Mouse (Mus musculus) spleen, embryonic (tissue): ENCODE data around the gene Rabgap1.

Source experiments
- CTCF ChIA-PET: fragments of 350-600 bp; sonication (Branson Sonifier 250); formaldehyde crosslinking; loops from one replicate; lab custom pipeline; 2022; lab: Charles Lee

The Rabgap1 gene

DNA sequence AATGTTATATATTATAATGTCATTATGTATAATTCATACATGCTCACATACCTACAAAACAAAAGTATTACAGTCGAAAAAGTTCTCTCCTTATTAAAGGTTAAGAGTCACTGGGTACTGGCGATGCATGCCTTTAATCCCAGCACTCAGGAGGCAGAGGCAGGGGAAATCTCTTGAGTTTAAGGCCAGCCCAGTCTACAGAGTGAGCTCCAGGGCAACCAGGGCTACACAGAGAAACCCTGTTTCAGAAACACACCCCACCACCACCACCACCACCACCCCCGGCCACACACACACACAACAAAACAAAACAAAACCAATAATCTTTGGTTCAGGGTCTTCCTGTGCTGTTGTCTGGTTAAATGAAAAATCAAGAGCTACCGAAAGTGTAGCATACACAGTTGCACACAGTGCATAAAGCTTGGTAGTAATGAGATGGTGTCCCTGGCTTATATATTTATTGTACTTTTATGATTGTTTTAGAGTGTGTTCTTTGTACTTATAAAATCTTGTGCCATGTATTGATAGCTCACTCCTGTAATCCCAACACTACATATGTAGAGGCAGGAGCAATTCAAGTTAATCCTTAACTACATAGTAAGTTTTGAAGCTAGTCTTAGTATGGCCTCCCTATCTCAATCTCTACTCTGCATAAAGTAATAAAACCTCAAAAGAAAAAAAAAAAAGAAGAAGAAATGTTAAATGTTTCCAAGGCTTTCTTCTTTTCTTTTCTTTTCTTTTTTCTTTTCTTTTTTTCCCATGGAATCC lies 68.2 kb downstream of the Rabgap1 start:
- CTCF ChIA-PET: interaction anchor here (0.7 kb wide), 1 partner anchor 65 kb away, joined by 12 read pairs; no protein-coding TSS in a partner anchor

DNA sequence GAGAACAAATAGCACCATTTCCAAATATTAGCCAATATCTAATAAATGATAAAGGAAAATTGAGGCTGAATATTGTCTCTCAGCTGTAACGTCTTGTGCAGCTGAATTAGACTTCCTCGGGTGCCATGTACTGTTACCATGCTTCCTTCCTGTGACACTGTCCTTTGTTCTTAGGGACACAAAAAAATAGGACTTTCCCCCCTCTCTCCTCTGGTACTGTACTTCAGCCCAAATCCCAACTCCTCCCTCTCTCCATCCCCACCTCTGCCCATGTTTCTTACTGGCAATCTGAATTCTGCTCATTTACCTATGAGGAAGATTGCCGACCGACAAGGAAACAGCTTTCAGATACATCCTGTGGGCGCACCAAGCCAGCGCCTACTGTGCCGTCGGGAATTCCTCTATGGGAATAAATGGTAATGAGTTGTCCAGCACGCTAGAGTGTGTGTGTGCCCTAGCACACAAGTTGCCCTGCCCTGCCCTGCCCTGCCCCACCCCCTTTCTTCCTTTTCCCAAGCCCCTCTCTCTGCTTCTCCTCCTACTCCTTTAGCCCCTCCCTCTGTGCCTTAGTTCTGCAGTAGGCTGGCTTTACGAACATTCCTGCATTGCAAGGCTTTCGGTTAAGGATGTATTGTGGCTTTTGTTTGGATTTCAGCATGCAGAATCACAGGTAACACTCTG lies 73.1 kb downstream of the Rabgap1 start, which contains the start of gene Gpr21:
Gene Gpr21 (plus strand): TSS at position 303 of the 681 bp plus-strand sequence.
- CTCF ChIA-PET: interaction anchor here (0.6 kb wide), 1 partner anchor 283 kb away, joined by 3 read pairs; no protein-coding TSS in a partner anchor

DNA sequence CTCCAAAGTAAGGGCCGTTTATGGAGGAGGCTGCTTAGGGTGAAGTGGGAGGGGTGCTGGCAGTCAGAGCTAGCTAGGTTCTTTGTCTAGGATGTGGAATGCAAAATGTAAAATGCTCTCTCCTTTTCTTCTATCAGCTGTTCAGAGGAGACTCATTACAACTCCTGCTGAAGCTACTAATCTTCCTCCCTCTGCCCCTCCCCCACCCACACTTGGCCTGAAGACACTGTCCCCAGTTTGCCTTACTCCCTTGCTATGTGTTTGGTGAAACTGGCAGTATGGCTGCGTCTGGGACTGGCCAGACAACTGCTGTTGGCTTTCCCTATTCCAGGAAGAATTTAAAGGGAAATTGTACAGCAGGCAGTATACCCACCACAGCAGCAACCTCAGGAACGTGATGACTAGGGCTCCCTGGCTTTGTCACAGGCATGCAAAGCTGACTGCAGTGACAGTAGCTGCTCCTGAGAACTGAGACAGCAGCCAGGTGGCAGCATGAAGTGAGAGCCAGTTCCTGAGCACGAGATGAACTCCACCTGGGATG lies 73.9 kb downstream of the Rabgap1 start:
- CTCF ChIA-PET: no interaction called here

DNA sequence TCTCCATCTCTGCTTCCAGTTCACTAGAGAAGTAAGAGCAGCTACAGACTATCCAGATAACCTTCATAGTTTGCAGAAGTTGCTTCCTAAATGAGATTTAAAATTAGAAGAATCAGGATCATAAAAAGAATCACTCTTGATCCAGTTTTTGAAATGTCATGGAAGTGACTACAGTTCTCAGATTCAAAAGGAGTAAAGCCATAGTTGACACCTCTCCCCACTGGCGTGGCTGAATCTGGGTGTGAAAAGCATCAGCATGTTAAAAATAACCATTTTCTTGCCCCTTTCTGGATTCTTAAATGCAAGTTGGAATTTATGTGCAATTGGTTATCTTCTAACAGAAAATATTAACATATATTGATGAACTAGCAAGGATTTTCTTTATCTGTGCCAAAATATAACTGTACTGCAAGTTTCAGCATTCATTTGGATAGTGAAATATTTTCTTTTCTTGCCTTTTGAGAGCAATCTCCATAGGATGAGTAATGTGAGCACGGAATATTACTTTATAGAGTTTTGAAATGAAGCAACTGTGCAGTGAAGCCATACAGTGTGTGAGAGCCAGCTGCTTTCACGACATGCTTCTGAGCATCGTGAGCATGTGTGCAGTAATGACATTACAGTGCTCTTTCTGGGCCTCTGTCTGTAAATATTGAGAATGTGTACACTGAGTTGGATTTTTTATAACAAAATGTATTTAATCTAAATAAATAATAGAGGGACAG lies 75.6 kb downstream of the Rabgap1 start:
- CTCF ChIA-PET: no interaction called here

DNA sequence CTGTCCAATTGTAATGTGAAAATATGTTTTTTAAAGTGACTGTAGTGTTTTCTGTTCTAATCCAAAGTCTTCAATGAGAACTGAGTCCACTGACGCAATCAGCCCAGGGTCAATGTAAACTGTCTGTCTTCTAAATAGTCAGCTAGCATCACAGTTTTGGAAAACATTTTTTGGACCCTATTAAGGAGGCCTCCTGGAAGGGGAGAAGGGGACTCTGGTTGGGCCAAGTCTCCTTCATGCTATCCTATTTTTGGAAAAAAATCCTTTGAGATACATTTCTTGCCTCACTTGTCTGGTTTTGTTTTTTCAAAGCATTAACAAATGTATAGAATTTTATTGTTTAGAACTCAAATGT lies 76.2 kb downstream of the Rabgap1 start:
- CTCF ChIA-PET: no interaction called here

DNA sequence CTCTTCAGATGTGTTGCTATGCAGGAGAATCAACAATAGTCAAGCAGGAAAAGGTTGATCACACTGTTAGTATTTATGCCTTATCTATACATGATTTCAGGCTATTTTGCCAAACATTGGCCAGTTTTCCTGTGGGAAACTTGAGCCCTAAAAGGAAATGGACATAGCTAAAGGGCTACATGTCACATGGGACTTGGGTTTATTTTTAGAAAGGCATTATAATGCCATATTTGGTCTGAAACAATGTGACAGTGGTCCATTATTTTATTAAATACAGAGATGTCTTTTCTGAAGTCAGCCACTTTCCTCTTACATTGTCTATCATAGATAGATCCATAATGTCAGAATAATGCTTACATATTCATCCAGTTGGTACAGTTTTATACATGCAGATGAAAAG lies 84.5 kb downstream of the Rabgap1 start:
- CTCF ChIA-PET: no interaction called here

DNA sequence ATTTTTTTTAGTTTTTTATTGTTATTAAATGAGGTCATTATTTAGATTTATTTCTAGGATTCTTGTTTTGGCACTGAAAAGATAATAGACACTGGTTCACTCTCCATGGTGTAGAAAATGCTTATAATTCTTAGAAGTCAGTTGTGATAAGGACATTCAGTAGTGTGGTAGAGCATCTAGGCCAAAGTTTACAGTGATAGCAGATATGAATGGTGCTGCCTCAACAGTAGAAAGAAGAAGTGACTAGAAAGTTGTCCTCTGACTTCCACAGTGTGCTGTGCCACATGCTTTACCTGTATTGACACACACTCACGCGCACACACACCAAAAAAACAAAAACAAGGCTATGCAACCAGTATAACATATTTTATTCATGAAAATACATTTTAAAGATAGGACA lies 86.3 kb downstream of the Rabgap1 start:
- CTCF ChIA-PET: interaction anchor here (0.6 kb wide), 1 partner anchor 159 kb away, joined by 20 read pairs; no protein-coding TSS in a partner anchor

DNA sequence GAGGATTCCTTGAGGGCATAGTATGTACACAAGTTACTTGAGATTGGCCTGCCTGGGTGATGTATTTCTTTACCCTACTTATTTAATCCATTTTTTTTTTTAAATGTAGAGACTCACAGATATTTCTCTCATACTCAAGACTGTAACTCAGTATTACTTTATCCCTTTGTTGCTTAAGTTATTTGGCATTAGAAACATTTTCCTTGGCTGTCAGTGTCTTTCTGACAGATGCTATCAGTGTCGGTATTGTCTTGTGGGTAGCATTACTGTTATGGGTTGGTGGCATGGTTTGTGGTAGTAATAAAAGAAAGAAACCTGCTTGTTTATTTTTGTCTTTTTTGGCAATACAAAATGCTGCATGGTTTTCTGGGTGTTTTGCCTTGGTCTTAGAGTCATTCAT lies 87.7 kb downstream of the Rabgap1 start:
- CTCF ChIA-PET: interaction anchor here (0.5 kb wide), 1 partner anchor 11 kb away, joined by 3 read pairs; no protein-coding TSS in a partner anchor

DNA sequence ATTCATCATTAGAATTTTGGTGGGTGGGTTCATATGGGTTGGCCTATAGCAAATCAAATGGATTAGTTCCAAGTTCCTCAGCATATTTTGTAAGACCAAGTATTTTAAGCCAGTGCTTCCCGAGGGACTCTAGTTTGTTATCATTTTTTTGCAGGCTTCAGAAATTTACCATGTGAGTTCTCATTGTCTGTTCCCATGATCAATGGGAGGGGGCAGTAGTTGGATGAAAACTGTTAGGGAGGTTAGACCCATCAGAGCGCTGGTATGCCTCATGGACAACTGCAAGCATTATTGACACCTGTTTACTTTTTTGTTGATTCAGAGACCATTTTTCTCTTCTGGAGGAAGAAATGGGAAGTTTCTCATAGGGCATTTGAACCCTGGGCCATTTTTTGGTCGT lies 88.6 kb downstream of the Rabgap1 start:
- CTCF ChIA-PET: no interaction called here

DNA sequence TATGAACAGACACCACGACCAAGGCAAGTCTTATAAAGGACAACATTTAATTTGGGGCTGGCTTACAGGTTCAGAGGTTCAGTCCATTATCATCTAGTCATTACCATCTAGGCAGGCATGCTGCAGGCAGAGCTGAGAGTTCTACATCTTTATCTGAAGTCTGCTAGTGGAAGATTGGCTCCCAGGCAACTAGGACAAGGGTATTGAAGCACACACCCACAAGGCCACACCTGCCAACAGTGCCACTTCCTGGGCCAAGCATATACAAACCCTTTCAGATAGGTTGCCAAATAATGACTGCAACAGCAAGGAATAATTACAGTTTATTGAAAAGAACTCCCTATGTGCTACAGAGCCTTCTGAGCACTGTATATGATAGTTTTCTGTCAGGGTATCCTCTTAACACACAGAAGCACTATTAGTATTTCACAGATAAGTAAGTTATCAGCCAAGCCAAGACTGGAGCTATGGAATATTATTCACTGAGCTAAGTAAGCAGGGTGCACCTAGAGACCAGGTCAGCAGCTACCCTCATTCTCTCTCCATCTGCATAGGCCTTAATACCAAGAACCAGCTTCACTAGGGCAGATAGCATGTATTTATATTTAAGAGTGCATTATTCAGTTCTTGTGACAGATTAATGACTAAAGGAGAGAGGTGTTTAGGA lies 106.4 kb downstream of the Rabgap1 start:
- CTCF ChIA-PET: no interaction called here

DNA sequence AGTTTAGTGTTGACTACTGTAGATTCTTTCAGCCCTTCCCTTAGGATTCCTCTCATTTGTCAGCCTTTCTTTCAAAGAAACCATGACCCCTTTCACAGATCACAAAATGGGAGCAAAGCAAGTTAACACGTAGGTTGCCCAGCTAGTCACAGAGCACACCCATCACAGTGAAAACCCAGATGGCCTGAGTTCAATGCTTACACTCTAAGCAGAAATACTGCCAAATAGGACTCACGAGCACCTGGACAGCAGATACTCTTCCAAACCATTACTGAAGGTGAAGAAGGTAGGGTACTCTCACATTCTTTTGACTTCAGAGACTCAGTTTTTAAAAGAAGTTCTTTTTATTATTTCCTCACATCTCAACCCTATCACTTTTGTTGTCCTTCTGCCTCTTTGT lies 113.3 kb downstream of the Rabgap1 start:
- CTCF ChIA-PET: no interaction called here

DNA sequence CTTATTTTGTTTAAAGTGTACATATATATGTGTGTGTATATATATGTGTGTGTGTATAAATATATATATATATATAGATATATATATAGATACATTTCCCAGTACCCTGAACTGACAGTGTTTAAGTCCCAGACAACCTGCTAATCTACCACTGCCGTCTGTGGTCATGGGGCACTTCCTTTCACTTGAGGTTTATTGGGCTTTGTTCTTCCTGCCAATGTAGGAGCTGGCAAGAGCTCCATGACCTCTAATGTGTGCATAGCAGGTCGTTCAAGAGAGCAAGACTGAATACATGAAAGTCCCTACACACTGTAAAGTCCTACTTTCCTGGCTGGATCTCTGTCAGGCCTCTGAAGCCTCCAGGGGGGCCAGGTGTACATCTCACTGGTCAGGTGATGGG lies 122.5 kb downstream of the Rabgap1 start:
- CTCF ChIA-PET: interaction anchor here (0.6 kb wide), 2 partner anchors 11 to 105 kb away, joined by 3 to 4 read pairs; no protein-coding TSS in a partner anchor

DNA sequence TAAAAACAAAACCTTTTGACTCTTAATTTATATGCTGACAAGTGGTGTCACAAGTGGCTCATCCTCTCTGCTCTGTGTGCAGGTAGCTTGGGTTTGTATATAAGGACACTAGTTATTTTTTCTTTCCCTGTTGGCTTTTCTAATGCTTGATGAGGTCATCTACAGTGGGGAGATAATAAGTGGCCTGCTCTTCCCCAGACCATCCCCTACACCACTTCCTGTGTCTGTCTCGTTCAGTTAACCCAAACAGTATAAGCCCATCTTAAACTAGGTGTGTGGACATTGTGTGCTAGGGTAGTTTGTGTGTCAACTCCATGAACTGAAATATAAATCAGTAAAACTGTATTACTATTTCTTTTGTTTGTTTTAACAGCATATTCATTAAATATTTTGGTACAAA lies 123.0 kb downstream of the Rabgap1 start:
- CTCF ChIA-PET: no interaction called here

DNA sequence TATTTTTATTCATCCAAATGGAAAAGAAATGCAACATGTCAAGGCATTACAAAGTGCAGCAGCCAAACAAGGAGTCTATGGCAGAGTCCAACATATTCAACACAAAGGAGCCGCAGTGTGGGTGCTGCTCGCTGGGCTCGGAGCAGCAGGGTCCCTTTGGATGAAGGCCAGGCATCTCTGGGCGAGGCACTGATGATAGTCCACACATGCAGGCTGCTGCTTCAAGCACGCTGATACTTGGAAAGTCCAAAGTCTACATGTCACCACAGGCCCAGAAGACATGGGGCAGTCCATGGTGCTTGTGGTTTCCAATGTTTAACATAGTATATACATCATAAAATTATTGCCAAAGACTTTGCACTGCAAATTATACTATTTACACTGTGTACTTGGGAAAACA lies 126.8 kb downstream of the Rabgap1 start:
- CTCF ChIA-PET: no interaction called here

DNA sequence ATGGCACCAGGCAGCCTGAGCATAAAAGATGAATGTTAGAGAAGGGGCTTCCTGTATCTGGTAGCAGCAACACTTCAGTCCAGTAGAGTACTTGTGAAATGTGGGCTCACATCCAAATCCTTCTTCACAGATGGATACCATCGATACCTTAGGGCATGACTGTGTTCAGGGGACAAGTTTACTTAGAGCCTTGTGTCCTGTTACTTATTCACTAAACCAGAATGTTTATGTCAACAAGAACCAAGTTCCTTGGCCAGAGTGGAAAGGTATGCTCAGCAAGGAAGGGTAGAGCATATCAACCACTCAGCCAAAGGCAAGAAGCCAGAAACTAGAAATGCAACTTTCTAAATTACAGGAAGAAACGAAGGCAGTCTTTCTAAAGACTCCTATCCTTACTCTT lies 127.6 kb downstream of the Rabgap1 start:
- CTCF ChIA-PET: no interaction called here

DNA sequence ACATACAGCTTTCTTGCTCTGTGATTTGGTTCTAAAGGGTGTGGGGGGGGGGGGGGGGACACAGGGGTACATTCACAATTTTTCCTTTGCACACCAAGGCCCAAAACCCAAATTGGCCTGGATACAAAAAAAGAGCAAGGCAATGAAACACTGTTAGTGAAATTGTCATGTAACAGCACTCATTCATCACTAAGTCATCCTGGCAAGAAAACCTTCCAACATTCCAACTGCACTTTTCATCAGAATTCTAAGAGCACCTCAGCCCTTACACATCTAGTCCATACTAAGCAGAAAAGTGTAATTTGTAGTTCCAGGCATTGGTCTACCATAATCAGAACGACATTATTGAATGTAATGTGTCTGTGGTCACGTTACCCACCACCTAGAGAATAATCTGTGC lies 129.1 kb downstream of the Rabgap1 start:
- CTCF ChIA-PET: no interaction called here

DNA sequence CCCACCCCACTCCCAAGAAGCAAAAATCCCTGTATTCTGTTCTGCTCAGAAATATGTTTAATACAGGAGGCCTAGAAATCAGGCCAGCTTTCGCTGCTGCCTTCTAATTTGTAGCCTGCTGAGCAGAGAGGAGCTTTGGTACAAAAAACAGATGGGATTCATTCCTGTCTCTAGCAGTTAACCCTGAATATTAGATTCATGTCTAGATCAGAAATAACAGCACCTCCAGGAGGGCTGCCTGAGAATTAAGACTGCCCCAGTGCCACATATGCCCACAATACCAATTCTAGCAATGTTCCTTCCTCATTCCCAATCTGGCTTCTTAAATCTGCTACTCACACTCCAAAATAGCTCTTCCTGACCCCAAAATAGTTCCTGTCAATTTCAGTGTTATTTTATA lies 133.6 kb downstream of the Rabgap1 start:
- CTCF ChIA-PET: interaction anchor here (0.6 kb wide), 1 partner anchor 11 kb away, joined by 4 read pairs; no protein-coding TSS in a partner anchor

DNA sequence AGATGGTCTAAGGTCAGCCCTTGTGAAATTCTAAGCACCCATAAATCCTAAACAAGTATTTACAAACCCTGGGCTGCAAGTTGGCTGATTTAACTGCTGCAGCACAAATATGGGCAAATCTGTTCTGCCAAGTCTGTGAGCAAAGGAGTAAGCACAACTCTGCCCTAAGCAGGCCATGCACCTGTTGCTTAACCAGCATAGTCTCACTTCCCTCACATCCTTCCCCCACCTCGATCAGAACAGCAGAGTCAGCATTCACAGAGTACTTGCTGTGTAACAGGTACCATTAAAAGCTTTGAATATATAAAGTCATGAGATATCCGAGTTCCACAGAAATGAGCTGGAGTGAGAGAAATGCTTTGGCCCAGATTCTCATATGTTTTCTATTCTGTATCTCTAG lies 135.1 kb downstream of the Rabgap1 start:
- CTCF ChIA-PET: no interaction called here

DNA sequence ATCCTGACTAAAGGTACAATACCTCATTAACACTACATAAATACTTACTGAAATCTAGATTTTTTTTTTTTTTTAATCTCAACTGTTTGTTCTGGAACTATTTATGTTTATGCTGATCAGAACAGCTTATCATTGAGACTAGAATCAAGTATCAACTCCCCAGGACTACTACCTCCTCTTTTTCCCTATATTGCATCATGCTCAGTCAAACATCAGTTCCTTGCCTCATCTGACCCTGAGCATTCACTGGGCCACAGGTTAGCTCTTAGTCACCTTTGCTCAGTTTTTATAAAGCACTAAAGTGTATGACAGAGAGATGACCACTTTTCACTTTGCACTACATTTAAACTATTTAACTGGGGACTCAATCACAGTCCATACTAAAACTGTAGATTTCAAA lies 144.8 kb downstream of the Rabgap1 start:
- CTCF ChIA-PET: interaction anchor here (1.3 kb wide), 1 partner anchor 184 kb away, joined by 3 read pairs; no protein-coding TSS in a partner anchor
